Mouse (Mus musculus): ENCODE results near the gene Isca2.

- TF ChIP-seq CTCF (IDR thresholded peaks at IDR 0.05; ENCODE audit: borderline replicate concordance, insufficient read depth, low read length) (no peak), POLR2A (IDR thresholded peaks at IDR 0.05; ENCODE audit: low read depth, low read length) (no peak)
Observed at GRCm38 (mm10) chr12:84764756-84765155, 8.3 kb upstream of the Isca2 start.

All from embryonic fibroblast, embryonic 13.5 days (primary cell).